Mouse (Mus musculus) left cerebral cortex, postnatal 14 days (tissue): Measurements from ENCODE around the gene Fam83g. TPM values are rescaled to one million over a fixed set of nuclear protein-coding genes. Genes with fewer than 3 reads are reported as not detected.

Experiments used
- DNase-seq, 2 experiments: peaks; one replicate each; pipeline ENCODE4 v3.0.0; 2021 to 2022; ENCODE audit warnings: low spot score in 2 of 2, mixed read lengths in 1 of 2
- intact Hi-C: fragments of 180-260 bp; cut with DNase I; formaldehyde crosslinking; loops from one replicate; pipeline ENCODE4 v1.15.1; 2025
- total RNA-seq, 2 experiments: library from RNA; stranded (reverse); gene quantifications; 2 replicates each; pipeline ENCODE4 v1.2.3; 2021

Fam83g gene
- total RNA-seq, 2 experiments from 2014 or later = 0.09 TPM; not detected in 1

- DNase-seq = no peak
- intact Hi-C loops = no loop called here
Measured at GRCm38 (mm10) chr11:61757151-61757550, 73.3 kb downstream of the Fam83g start.

Other genes starting within 250 kb of the Fam83g start
- 100 to 1,000 TPM; 275 to 322 TPM for gene Rnf112, start 230.0 kb upstream of the Fam83g start, total RNA-seq
- 10 to 100 TPM; 11.1 to 11.6 TPM for gene Mfap4, start 198.7 kb upstream of the Fam83g start, total RNA-seq
- gene Mapk7, start 189.7 kb upstream of the Fam83g start, total RNA-seq = 10 to 100 TPM; 30.5 to 32.4 TPM
- 10 to 100 TPM; 38.0 to 44.1 TPM for gene B9d1, start 178.9 kb upstream of the Fam83g start, total RNA-seq
- gene Epn2, start 104.4 kb upstream of the Fam83g start, total RNA-seq = 100 to 1,000 TPM; 115 TPM
- 1 to 10 TPM; 6.7 to 9.2 TPM for gene Grap, start 30.8 kb upstream of the Fam83g start, total RNA-seq
- under 1 TPM; 0.18 to 0.27 TPM for gene Slc5a10, start 36.7 kb downstream of the Fam83g start, total RNA-seq
- gene Prpsap2, start 78.0 kb downstream of the Fam83g start, total RNA-seq = 10 to 100 TPM; 32.4 to 35.0 TPM
- 100 to 1,000 TPM in 1 of 2 experiments, 10 to 100 TPM in 1; 94.8 to 103 TPM for gene Ulk2, start 171.0 kb downstream of the Fam83g start, total RNA-seq
- 10 to 100 TPM; 29.0 to 30.8 TPM for gene Akap10, start 246.2 kb downstream of the Fam83g start, total RNA-seq